24 mouse cellular contexts compared by ENCODE assay signal in genomic region chr11:95001584-95002347, GRCm38 (mm10). TPM values are rescaled to one million over a fixed set of nuclear protein-coding genes. Genes with fewer than 3 reads are reported as not detected.
DNase-seq lines count a peak whose midpoint lies in the region; ATAC-seq and TF ChIP-seq lines count a peak whose summit lies in the region.
"Had no signal": no experiment of that assay in that cellular context is flagged by ENCODE, and none has a peak within 500 bp of the region (broad histone marks: within the 10 kb centered on the region; RNA-seq: fewer than 3 reads in every experiment).

No protein-coding gene starts in this region.

- no peaks in the 10 kb centered on the region for H3K9me3 ChIP-seq in forebrain, embryonic 11.5 days (ENCODE audit: control insufficient read depth, low read length)
- H3K9me3 ChIP-seq in forebrain, embryonic 13.5 days (replicated peaks), result no peaks in the 10 kb centered on the region
- no peaks in the 10 kb centered on the region for H3K9me3 ChIP-seq in hindbrain, embryonic 11.5 days (ENCODE audit: control insufficient read depth, low read length)
- no peaks in the 10 kb centered on the region for H3K9me3 ChIP-seq in hindbrain, embryonic 14.5 days (ENCODE audit: control insufficient read depth, low read length)
- H3K9me3 ChIP-seq in midbrain, embryonic 10.5 days (replicated peaks), result no peaks in the 10 kb centered on the region
- H3K9me3 ChIP-seq in midbrain, postnatal 0 days (ENCODE audit: low read length), result no peaks in the 10 kb centered on the region
- no peaks in the 10 kb centered on the region for H3K9me3 ChIP-seq in hindbrain, embryonic 13.5 days
- H3K9me3 ChIP-seq: heart, embryonic 13.5 days had no signal

- H3K4me3 ChIP-seq in forebrain, embryonic 11.5 days (ENCODE audit: low read depth, low read length), result no peak overlapping the region
- H3K4me3 ChIP-seq in forebrain, embryonic 13.5 days, result no peak overlapping the region
- no peak overlapping the region for H3K4me3 ChIP-seq in hindbrain, embryonic 11.5 days (ENCODE audit: low read depth, low read length)
- no peak overlapping the region for H3K4me3 ChIP-seq in hindbrain, embryonic 14.5 days (replicated peaks; ENCODE audit: low read length)
- H3K4me3 ChIP-seq in midbrain, embryonic 10.5 days, result no peak overlapping the region
- H3K4me3 ChIP-seq in midbrain, postnatal 0 days (ENCODE audit: low read depth, low read length), result no peak overlapping the region
- H3K4me3 ChIP-seq in hindbrain, embryonic 13.5 days, result no peak overlapping the region

- H3K27me3 ChIP-seq in forebrain, embryonic 11.5 days (ENCODE audit: control insufficient read depth, insufficient read depth, low read length), result no peaks in the 10 kb centered on the region
- H3K27me3 ChIP-seq in forebrain, embryonic 13.5 days, result no peaks in the 10 kb centered on the region
- no peaks in the 10 kb centered on the region for H3K27me3 ChIP-seq in hindbrain, embryonic 11.5 days (ENCODE audit: control insufficient read depth, insufficient read depth, low read length)
- H3K27me3 ChIP-seq in hindbrain, embryonic 14.5 days (ENCODE audit: control insufficient read depth, insufficient read depth, low read length), result no peaks in the 10 kb centered on the region
- H3K27me3 ChIP-seq in midbrain, embryonic 10.5 days (ENCODE audit: low read depth, poor library complexity, severe bottlenecking), result no peaks in the 10 kb centered on the region
- H3K27me3 ChIP-seq in midbrain, postnatal 0 days (ENCODE audit: insufficient read depth, low read length), result no peaks in the 10 kb centered on the region
- no peaks in the 10 kb centered on the region for H3K27me3 ChIP-seq in hindbrain, embryonic 13.5 days
- H3K27me3 ChIP-seq: heart, embryonic 13.5 days had no signal

- no peak for ATAC-seq in forebrain, embryonic 11.5 days (replicated peaks; ENCODE audit: low FRiP score)
- no peak for ATAC-seq in forebrain, embryonic 13.5 days
- no peak for ATAC-seq in hindbrain, embryonic 11.5 days (ENCODE audit: low FRiP score)
- no peak for ATAC-seq in hindbrain, embryonic 14.5 days (ENCODE audit: low FRiP score)
- ATAC-seq in midbrain, postnatal 0 days (ENCODE audit: low FRiP score), result no peak
- no peak for ATAC-seq in hindbrain, embryonic 13.5 days (ENCODE audit: low FRiP score)

- 86% methylated on average over 21 of the region's 21 CpGs for WGBS in forebrain, embryonic 11.5 days
- 91% methylated on average over 21 of the region's 21 CpGs for WGBS in forebrain, embryonic 13.5 days
- 88% methylated on average over 21 of the region's 21 CpGs for WGBS in hindbrain, embryonic 11.5 days
- 85% methylated on average over 21 of the region's 21 CpGs for WGBS in hindbrain, embryonic 14.5 days
- WGBS in midbrain, embryonic 10.5 days, result 88% methylated on average over 21 of the region's 21 CpGs
- 83% methylated on average over 21 of the region's 21 CpGs for WGBS in midbrain, postnatal 0 days
- WGBS in hindbrain, embryonic 13.5 days, result 83% methylated on average over 21 of the region's 21 CpGs

- no peak for TF ChIP-seq CTCF in midbrain, postnatal 0 days (IDR thresholded peaks at IDR 0.05)

- peaks cover 14% of the 10 kb centered on the region; the same call in 1 of the 2 replicates for H3K36me3 ChIP-seq in forebrain, embryonic 11.5 days (ENCODE audit: control insufficient read depth, insufficient read depth, low read length)
- peaks cover 88% of the 10 kb centered on the region for H3K36me3 ChIP-seq in forebrain, embryonic 13.5 days (ENCODE audit: poor library complexity, severe bottlenecking)
- H3K36me3 ChIP-seq in hindbrain, embryonic 11.5 days (ENCODE audit: control insufficient read depth, insufficient read depth, low read length), result peaks cover 16% of the 10 kb centered on the region
- peaks cover 86% of the 10 kb centered on the region for H3K36me3 ChIP-seq in hindbrain, embryonic 14.5 days (replicated peaks; ENCODE audit: control insufficient read depth, insufficient read depth)
- H3K36me3 ChIP-seq in midbrain, embryonic 10.5 days, result peaks cover 92% of the 10 kb centered on the region
- H3K36me3 ChIP-seq in midbrain, postnatal 0 days (ENCODE audit: insufficient read depth, low read length), result peaks cover 59% of the 10 kb centered on the region
- peaks cover 92% of the 10 kb centered on the region for H3K36me3 ChIP-seq in hindbrain, embryonic 13.5 days

- no peak overlapping the region for H3K27ac ChIP-seq in forebrain, embryonic 11.5 days (ENCODE audit: low read depth, low read length)
- no peak overlapping the region for H3K27ac ChIP-seq in forebrain, embryonic 13.5 days
- H3K27ac ChIP-seq in hindbrain, embryonic 11.5 days (ENCODE audit: low read depth, low read length), result peak overlapping the region; percentile 7; the same call in 1 of the 2 replicates
- H3K27ac ChIP-seq in hindbrain, embryonic 14.5 days, result no peak overlapping the region
- peak overlapping the region; percentile 50; the same call in 1 of the 2 replicates for H3K27ac ChIP-seq in midbrain, embryonic 10.5 days (replicated peaks)
- H3K27ac ChIP-seq in midbrain, postnatal 0 days (ENCODE audit: low read depth, low read length), result no peak overlapping the region
- H3K27ac ChIP-seq in hindbrain, embryonic 13.5 days, result peak overlapping the region; percentile 30; the same call in 1 of the 2 replicates
- H3K27ac ChIP-seq: stomach, postnatal 0 days had no signal

- no peak overlapping the region for H3K9ac ChIP-seq in forebrain, embryonic 11.5 days (ENCODE audit: low read length)
- no peak overlapping the region for H3K9ac ChIP-seq in forebrain, embryonic 13.5 days
- H3K9ac ChIP-seq in hindbrain, embryonic 11.5 days (ENCODE audit: low read depth, low read length), result no peak overlapping the region
- no peak overlapping the region for H3K9ac ChIP-seq in hindbrain, embryonic 14.5 days
- no peak overlapping the region for H3K9ac ChIP-seq in midbrain, postnatal 0 days (replicated peaks; ENCODE audit: low read length, poor library complexity, severe bottlenecking)
- H3K9ac ChIP-seq in hindbrain, embryonic 13.5 days, result no peak overlapping the region; the same call in none of the 2 replicates
- H3K9ac ChIP-seq: lung, embryonic 14.5 days had no signal

- peak; percentile 49 for DNase-seq in forebrain, embryonic 11.5 days (ENCODE audit: low spot score)
- no peak for DNase-seq in hindbrain, embryonic 11.5 days (ENCODE audit: low spot score)
- no peak for DNase-seq in hindbrain, embryonic 14.5 days (ENCODE audit: low spot score)
- no peak for DNase-seq in midbrain, embryonic 10.5 days (ENCODE audit: low spot score)
- DNase-seq in midbrain, postnatal 0 days (ENCODE audit: low spot score), result no peak
- no peak for DNase-seq in natural killer cell, adult 2 months (ENCODE audit: low spot score in 2 of 2)
- DNase-seq: right cerebral cortex, postnatal 25 days had no signal

- peaks cover 4% of the 10 kb centered on the region; the same call in 1 of the 2 replicates for H3K4me1 ChIP-seq in forebrain, embryonic 11.5 days (replicated peaks; ENCODE audit: control insufficient read depth, insufficient read depth, low read length)
- peaks cover 44% of the 10 kb centered on the region for H3K4me1 ChIP-seq in forebrain, embryonic 13.5 days
- peaks cover 13% of the 10 kb centered on the region for H3K4me1 ChIP-seq in hindbrain, embryonic 11.5 days (replicated peaks; ENCODE audit: control insufficient read depth, insufficient read depth, low read length)
- H3K4me1 ChIP-seq in hindbrain, embryonic 14.5 days (replicated peaks; ENCODE audit: control insufficient read depth, insufficient read depth, low read length), result peaks cover 8% of the 10 kb centered on the region
- H3K4me1 ChIP-seq in midbrain, embryonic 10.5 days, result peaks cover 48% of the 10 kb centered on the region
- peaks cover 5% of the 10 kb centered on the region; the same call in 1 of the 2 replicates for H3K4me1 ChIP-seq in midbrain, postnatal 0 days (ENCODE audit: insufficient read depth, low read length)
- H3K4me1 ChIP-seq in hindbrain, embryonic 13.5 days (replicated peaks), result peaks cover 62% of the 10 kb centered on the region

- no peak overlapping the region for H3K4me2 ChIP-seq in forebrain, embryonic 11.5 days (ENCODE audit: low read depth, low read length, severe bottlenecking)
- no peak overlapping the region for H3K4me2 ChIP-seq in forebrain, embryonic 13.5 days
- no peak overlapping the region for H3K4me2 ChIP-seq in hindbrain, embryonic 11.5 days (replicated peaks; ENCODE audit: low read depth, low read length)
- H3K4me2 ChIP-seq in hindbrain, embryonic 14.5 days (replicated peaks), result no peak overlapping the region
- no peak overlapping the region for H3K4me2 ChIP-seq in midbrain, postnatal 0 days (ENCODE audit: low read depth, low read length, poor library complexity, severe bottlenecking)
- no peak overlapping the region for H3K4me2 ChIP-seq in hindbrain, embryonic 13.5 days
- H3K4me2 ChIP-seq: lung, embryonic 14.5 days had no signal

RNA-seq across cellular contexts. Expression of gene Samd14, which starts 7.9 kb away (rescaled TPM):
- 56.8 and 59.2 TPM in 2 replicates for polyA plus RNA-seq in forebrain, embryonic 11.5 days (2014; fragmentation: Nextera tagmentation; extraction: Ambion mirVana)
- polyA plus RNA-seq in forebrain, embryonic 13.5 days (2015; fragmentation: Nextera tagmentation; extraction: Ambion mirVana), result 89.2 and 95.0 TPM in 2 replicates
- 46.1 and 47.6 TPM in 2 replicates for polyA plus RNA-seq in hindbrain, embryonic 11.5 days (2014; fragmentation: Nextera tagmentation; extraction: Ambion mirVana)
- polyA plus RNA-seq in hindbrain, embryonic 14.5 days (2014; fragmentation: Nextera tagmentation; extraction: Ambion mirVana), result 130 and 135 TPM in 2 replicates
- 40.8 and 58.6 TPM in 2 replicates for polyA plus RNA-seq in midbrain, embryonic 10.5 days (2016; fragmentation: Nextera tagmentation; extraction: Ambion mirVana)
- 221 and 243 TPM in 2 replicates for total RNA-seq in midbrain, postnatal 0 days (2014; rRNA removed)
- 158 and 161 TPM in 2 replicates for polyA plus RNA-seq in midbrain, postnatal 0 days (2015; fragmentation: Nextera tagmentation; extraction: Ambion mirVana)
- 132 and 142 TPM in 2 replicates for polyA plus RNA-seq in hindbrain, embryonic 13.5 days (2015; fragmentation: Nextera tagmentation; extraction: Ambion mirVana)

RNA-seq across cellular contexts. Expression of gene Ppp1r9b, which starts 10.9 kb away (rescaled TPM):
- 17.2 and 18.6 TPM in 2 replicates for polyA plus RNA-seq in forebrain, embryonic 11.5 days (2014; fragmentation: Nextera tagmentation; extraction: Ambion mirVana)
- 15.8 and 16.3 TPM in 2 replicates for polyA plus RNA-seq in forebrain, embryonic 13.5 days (2015; fragmentation: Nextera tagmentation; extraction: Ambion mirVana)
- polyA plus RNA-seq in hindbrain, embryonic 11.5 days (2014; fragmentation: Nextera tagmentation; extraction: Ambion mirVana), result 12.4 and 16.2 TPM in 2 replicates
- 27.1 and 27.5 TPM in 2 replicates for polyA plus RNA-seq in hindbrain, embryonic 14.5 days (2014; fragmentation: Nextera tagmentation; extraction: Ambion mirVana)
- 8.6 and 9.0 TPM in 2 replicates for polyA plus RNA-seq in midbrain, embryonic 10.5 days (2016; fragmentation: Nextera tagmentation; extraction: Ambion mirVana)
- 179 and 217 TPM in 2 replicates for total RNA-seq in midbrain, postnatal 0 days (2014; rRNA removed)
- 18.2 and 20.4 TPM in 2 replicates for polyA plus RNA-seq in midbrain, postnatal 0 days (2015; fragmentation: Nextera tagmentation; extraction: Ambion mirVana)
- 16.9 and 17.3 TPM in 2 replicates for polyA plus RNA-seq in hindbrain, embryonic 13.5 days (2015; fragmentation: Nextera tagmentation; extraction: Ambion mirVana)

RNA-seq across cellular contexts. Expression of gene Sgca, which starts 25.6 kb away (rescaled TPM):
- polyA plus RNA-seq in forebrain, embryonic 11.5 days (2014; fragmentation: Nextera tagmentation; extraction: Ambion mirVana), result not detected in 2 replicates
- not detected in 2 replicates for polyA plus RNA-seq in forebrain, embryonic 13.5 days (2015; fragmentation: Nextera tagmentation; extraction: Ambion mirVana)
- 0.11 and 0.29 TPM in 2 replicates for polyA plus RNA-seq in hindbrain, embryonic 11.5 days (2014; fragmentation: Nextera tagmentation; extraction: Ambion mirVana)
- 0.17 TPM in 1 of 2 replicates, not detected in the other for polyA plus RNA-seq in hindbrain, embryonic 14.5 days (2014; fragmentation: Nextera tagmentation; extraction: Ambion mirVana)
- 0.20 TPM in 1 of 2 replicates, not detected in the other for polyA plus RNA-seq in midbrain, embryonic 10.5 days (2016; fragmentation: Nextera tagmentation; extraction: Ambion mirVana)
- total RNA-seq in midbrain, postnatal 0 days (2014; rRNA removed), result not detected in 2 replicates
- polyA plus RNA-seq in midbrain, postnatal 0 days (2015; fragmentation: Nextera tagmentation; extraction: Ambion mirVana), result 0.29 and 0.39 TPM in 2 replicates
- 0.23 and 0.52 TPM in 2 replicates for polyA plus RNA-seq in hindbrain, embryonic 13.5 days (2015; fragmentation: Nextera tagmentation; extraction: Ambion mirVana)
- total RNA-seq: hematopoietic stem cell, adult 5-6 weeks had no signal
- polyA plus RNA-seq: erythroblast, embryonic 14.5 days; lung, embryonic 14.5 days; midbrain, embryonic 14.5 days had no signal

RNA-seq across cellular contexts. Expression of gene Hils1, which starts 34.4 kb away (rescaled TPM):
- polyA plus RNA-seq in forebrain, embryonic 11.5 days (2014; fragmentation: Nextera tagmentation; extraction: Ambion mirVana), result not detected in 2 replicates
- not detected in 2 replicates for polyA plus RNA-seq in forebrain, embryonic 13.5 days (2015; fragmentation: Nextera tagmentation; extraction: Ambion mirVana)
- polyA plus RNA-seq in hindbrain, embryonic 11.5 days (2014; fragmentation: Nextera tagmentation; extraction: Ambion mirVana), result not detected in 2 replicates
- polyA plus RNA-seq in hindbrain, embryonic 14.5 days (2014; fragmentation: Nextera tagmentation; extraction: Ambion mirVana), result not detected in 2 replicates
- polyA plus RNA-seq in midbrain, embryonic 10.5 days (2016; fragmentation: Nextera tagmentation; extraction: Ambion mirVana), result not detected in 2 replicates
- not detected in 2 replicates for total RNA-seq in midbrain, postnatal 0 days (2014; rRNA removed)
- polyA plus RNA-seq in midbrain, postnatal 0 days (2015; fragmentation: Nextera tagmentation; extraction: Ambion mirVana), result not detected in 2 replicates
- not detected in 2 replicates for polyA plus RNA-seq in hindbrain, embryonic 13.5 days (2015; fragmentation: Nextera tagmentation; extraction: Ambion mirVana)
- total RNA-seq: adrenal gland, postnatal 4 days; gastrocnemius, postnatal 14 days; hematopoietic stem cell, adult 5-6 weeks; layer of hippocampus, adult 8-10 months; left cerebral cortex, adult 8-10 months had no signal
- polyA plus RNA-seq: C2C12; erythroblast, embryonic 14.5 days; heart, embryonic 13.5 days; intestine, postnatal 0 days; kidney, postnatal 0 days; limb, embryonic 11.5 days; lung, embryonic 14.5 days; midbrain, embryonic 14.5 days; neural tube, embryonic 11.5 days; stomach, postnatal 0 days had no signal

RNA-seq across cellular contexts. Expression of gene Pdk2, which starts 39.4 kb away (rescaled TPM):
- 16.5 and 17.4 TPM in 2 replicates for polyA plus RNA-seq in forebrain, embryonic 11.5 days (2014; fragmentation: Nextera tagmentation; extraction: Ambion mirVana)
- 19.7 and 20.2 TPM in 2 replicates for polyA plus RNA-seq in forebrain, embryonic 13.5 days (2015; fragmentation: Nextera tagmentation; extraction: Ambion mirVana)
- polyA plus RNA-seq in hindbrain, embryonic 11.5 days (2014; fragmentation: Nextera tagmentation; extraction: Ambion mirVana), result 12.5 and 13.0 TPM in 2 replicates
- polyA plus RNA-seq in hindbrain, embryonic 14.5 days (2014; fragmentation: Nextera tagmentation; extraction: Ambion mirVana), result 22.7 and 25.2 TPM in 2 replicates
- 9.7 and 15.3 TPM in 2 replicates for polyA plus RNA-seq in midbrain, embryonic 10.5 days (2016; fragmentation: Nextera tagmentation; extraction: Ambion mirVana)
- total RNA-seq in midbrain, postnatal 0 days (2014; rRNA removed), result 14.1 and 18.1 TPM in 2 replicates
- polyA plus RNA-seq in midbrain, postnatal 0 days (2015; fragmentation: Nextera tagmentation; extraction: Ambion mirVana), result 30.8 and 32.7 TPM in 2 replicates
- polyA plus RNA-seq in hindbrain, embryonic 13.5 days (2015; fragmentation: Nextera tagmentation; extraction: Ambion mirVana), result 24.2 and 25.5 TPM in 2 replicates

Comparison
In these comparisons a context has a peak if more than half of its experiments do, and no peak if none do; other contexts are left out.
1. H3K27ac ChIP-seq: peak in hindbrain, embryonic 11.5 days (single experiment), midbrain, embryonic 10.5 days (single experiment) and hindbrain, embryonic 13.5 days (single experiment); none in forebrain, embryonic 11.5 days (single experiment), forebrain, embryonic 13.5 days (single experiment), hindbrain, embryonic 14.5 days (single experiment) and midbrain, postnatal 0 days (single experiment).